Mouse (Mus musculus) cerebellum, adult 8-10 months (tissue): ENCODE results near the gene Mef2a.
A peak's percentile ranks its signal among the peaks of the same experiment; 100 is the strongest.
"Not testable (repeated sequence)": the region's sequence is repeated elsewhere in the genome, so short reads cannot be mapped to it uniquely, and the experiment has no call there.

ENCODE experiments used
- DNase-seq: peaks from one replicate; pipeline ENCODE4 v3.0.0; 2022

The Mef2a gene

GRCm38 (mm10) chr7:67369645-67370044, 3.0 kb downstream of the Mef2a start:
- DNase-seq, result no peak

DNA sequence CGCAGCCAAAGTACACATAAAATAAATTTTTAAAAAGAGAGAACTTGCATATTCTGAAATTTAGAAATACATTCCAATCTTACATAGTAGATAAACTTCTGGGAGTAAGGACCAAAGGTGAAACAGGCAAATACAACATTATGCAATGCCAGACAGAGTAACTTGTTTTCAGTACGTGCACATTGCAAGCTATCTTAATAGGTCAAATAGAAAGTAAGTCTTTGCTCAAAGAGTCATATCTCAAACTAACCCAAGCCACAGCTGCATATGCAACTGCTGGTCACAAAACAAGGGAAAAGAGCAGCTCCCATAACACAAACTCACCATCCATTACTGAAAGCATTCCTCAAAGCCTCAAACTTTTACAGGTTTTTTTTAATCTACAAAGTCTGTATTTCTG, 4.3 kb downstream of the Mef2a start:
- no peak for DNase-seq

GRCm38 (mm10) chr7:67360588-67360987, 12.1 kb downstream of the Mef2a start:
- DNase-seq, result no peak

DNA sequence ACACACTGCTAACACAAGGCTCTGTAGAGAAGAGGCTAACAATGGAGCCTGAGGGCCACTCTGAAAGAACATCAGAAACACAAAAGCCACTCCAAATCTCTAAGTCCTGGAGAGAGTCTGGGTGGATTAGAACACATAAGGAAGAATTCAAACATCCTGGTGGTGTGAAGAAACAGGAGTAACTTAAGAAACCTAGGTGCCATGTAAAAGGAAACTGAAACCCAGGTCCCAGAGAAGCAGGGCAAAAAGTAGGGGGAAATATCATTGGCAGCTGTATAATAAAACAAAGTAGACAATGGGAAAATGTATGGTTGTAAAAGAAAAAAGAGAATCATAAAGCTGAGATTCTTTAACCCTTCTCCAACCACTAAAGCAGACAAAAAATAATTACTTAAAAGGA, 12.8 kb downstream of the Mef2a start:
- DNase-seq, result no peak

DNA sequence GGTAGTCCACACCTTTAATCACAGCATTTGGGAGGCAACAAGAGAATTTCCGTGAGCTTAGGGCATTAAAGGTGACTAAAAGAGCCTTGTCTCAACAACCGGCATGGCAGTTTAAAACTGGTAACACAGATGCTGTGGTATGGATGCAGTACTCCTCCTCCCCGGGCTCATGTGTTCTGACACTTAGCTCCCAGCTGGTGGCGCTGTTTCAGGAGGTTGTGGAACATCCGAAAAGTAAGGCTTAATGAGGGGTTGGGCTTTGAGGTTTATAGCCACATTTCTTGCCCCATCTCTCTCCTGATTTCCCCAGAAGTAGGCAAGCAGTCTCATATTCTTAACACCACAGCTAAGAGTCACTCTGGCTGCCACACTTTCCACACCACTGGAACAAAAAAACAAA, 16.8 kb downstream of the Mef2a start:
- no peak for DNase-seq

DNA sequence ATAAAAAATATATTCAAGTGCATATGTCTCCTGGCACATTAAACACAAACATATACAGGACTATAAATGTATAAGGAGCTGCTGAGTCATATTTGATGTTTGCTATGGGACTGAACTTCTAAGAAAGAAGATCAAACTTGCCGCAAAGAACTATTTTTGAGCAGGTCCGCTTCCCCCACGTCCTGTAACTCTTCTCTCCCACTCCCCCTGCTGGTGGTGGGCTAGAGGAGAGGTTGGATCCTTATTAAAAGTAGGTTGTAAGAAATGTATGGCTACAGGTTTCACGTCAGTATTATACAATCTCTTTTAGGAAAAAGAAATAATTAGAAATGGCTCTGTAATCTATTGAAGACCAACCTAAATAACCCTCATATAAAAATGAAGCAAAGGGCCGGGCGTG, 19.0 kb downstream of the Mef2a start:
- no peak for DNase-seq

- no peak for DNase-seq
Observed at GRCm38 (mm10) chr7:67352989-67353388, 19.7 kb downstream of the Mef2a start.

- DNase-seq, result no peak
Observed at GRCm38 (mm10) chr7:67344443-67344842, 28.2 kb downstream of the Mef2a start.

GRCm38 (mm10) chr7:67342067-67342625, 30.5 kb downstream of the Mef2a start:
- DNase-seq, result no peak

GRCm38 (mm10) chr7:67320359-67320758, 52.3 kb downstream of the Mef2a start:
- DNase-seq, result no peak

DNA sequence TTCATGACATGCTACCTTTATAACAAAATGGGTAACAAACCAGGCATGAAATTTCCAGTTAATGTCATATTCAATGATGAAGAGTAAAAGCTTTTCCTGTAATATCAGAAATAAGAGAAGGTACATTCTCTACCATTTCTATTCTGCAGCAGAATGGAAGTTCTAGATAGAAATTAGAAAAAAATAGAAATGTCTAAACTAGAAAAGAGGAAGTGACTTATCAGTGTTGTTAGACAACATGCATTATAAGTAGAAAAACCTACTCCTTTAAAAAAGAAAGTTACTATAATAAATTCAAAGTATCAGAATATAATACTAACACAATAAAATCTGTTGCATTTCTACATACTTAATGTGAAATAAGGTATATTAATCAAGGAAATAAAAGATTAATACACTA, 54.0 kb downstream of the Mef2a start:
- DNase-seq, result no peak

GRCm38 (mm10) chr7:67313200-67313599, 59.5 kb downstream of the Mef2a start:
- DNase-seq, result no peak

DNA sequence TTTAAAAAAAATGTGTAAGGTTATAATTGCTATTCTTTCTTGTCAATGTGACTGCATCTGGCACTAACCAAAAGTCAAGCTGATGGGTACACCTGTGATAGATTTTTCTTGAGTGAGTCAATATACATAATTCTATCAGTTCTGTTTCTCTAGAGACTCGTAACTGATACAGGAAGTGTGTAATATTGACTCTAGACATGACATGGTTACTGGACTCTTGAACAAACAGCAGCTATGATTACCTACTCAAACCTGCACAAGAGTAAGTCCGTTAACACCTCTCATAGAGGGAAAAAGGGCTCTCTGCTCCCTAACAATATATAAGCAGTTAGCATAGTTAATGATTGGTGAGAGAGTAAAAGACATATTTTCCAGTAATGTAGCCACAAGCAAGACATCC, 62.5 kb downstream of the Mef2a start:
- no peak for DNase-seq

- DNase-seq, result no peak
Observed at GRCm38 (mm10) chr7:67308102-67308501, 64.6 kb downstream of the Mef2a start.

- DNase-seq, result no peak
Observed at GRCm38 (mm10) chr7:67307078-67307477, 65.6 kb downstream of the Mef2a start.

DNA sequence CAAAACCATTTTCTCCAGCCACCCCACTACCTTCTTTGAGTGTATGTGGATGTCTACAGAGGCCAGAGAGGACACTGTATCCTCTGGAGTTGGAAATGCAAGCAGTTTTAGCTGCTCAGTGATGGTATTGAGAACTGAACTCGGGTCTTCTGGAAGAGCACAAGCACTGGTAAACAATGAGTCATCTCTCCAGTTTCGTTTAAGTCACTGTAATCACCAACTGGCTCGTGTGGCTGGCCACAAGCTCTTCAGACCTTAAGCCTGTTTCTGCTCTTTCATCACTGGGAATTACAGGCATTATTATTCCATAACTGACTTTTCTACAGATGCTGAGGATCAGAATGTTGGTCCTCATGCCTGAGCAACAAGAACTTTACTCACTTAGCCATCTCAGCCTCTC, 67.7 kb downstream of the Mef2a start:
- DNase-seq, result no peak

DNA sequence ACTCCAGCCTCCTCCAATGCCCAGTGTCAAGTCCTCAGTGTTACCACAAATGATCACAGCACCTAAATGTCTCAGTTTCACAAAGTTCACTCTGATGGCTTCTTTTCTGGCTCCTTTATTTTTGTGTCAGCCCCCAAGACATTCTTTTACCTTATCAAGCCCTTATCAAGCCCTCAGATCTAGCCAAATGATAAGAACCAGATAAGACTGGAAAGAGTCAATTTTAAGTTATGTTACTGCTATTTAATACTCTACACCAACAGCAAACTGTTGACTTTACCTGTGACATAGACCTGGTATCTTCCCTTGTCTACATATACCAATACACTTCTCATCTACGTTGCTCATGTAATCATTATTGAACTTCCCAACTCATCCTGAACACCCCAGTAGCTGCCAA, 76.2 kb downstream of the Mef2a start:
- DNase-seq, result no peak

DNA sequence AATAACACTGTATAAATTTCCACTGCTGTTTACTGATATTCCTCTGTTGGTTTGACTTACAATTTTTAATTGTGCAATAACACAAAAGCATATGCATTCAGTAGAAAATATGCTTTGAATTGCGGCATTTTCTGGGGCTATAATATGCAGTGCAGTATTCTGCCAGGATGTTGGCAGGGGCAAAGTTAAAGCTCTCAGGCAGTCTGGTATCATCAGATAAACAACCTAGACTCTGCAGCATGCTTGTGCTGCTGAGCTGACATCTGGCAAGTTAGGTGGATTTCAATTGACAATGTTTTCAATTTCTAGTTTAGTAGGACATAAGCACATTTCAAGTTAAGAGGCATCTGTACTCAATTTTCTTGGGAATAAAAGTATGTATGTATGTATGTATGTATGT, 81.3 kb downstream of the Mef2a start:
- DNase-seq, result no peak

- no peak for DNase-seq
Observed at GRCm38 (mm10) chr7:67287456-67287855, 85.2 kb downstream of the Mef2a start.

DNA sequence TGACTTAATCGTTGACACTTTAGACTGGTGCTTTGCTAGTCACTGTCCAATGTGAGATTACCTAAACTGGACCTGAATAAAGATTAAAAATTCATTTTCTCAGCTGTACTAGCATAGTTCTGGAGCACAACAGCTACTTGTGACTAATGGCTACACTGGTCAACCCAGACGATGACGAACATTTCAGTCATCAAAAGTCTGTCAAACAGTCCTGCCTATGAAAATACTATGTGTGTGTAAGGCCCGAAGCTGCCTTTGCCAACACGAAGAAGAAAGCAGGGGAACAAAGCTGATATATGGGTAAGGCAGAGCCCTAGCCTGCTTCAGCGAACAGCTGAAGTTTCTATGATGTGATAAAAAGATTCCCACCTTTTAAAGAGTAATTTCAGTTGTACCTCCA, 89.1 kb downstream of the Mef2a start:
- no peak for DNase-seq

GRCm38 (mm10) chr7:67270447-67270846, 102.2 kb downstream of the Mef2a start:
- not testable (repeated sequence) for DNase-seq

GRCm38 (mm10) chr7:67259828-67260563, 112.7 kb downstream of the Mef2a start:
- DNase-seq, result peak; percentile 65

- no peak for DNase-seq
Observed at GRCm38 (mm10) chr7:67246067-67246466, 126.6 kb downstream of the Mef2a start.

DNA sequence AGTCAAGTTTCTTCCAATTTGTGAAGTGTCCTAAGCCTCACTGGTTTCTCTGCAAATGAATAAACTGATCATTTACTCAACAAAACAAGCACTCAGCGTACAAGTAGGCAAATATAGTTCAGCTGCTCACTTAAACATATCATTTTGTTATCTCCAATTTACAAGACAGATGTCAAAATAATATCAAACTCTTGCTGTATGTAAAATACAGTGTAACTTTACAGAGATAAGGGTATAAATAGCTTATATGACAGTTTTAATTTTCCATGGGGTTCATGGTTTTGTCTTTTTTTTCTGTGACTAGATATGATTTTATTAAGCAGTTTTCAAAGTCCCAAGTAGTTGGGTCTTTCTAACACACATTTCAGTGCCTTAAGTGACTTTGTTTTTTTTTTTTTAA, 127.4 kb downstream of the Mef2a start:
- no peak for DNase-seq

- DNase-seq, result no peak
Observed at GRCm38 (mm10) chr7:67243894-67244282, 128.8 kb downstream of the Mef2a start.
